Mouse (Mus musculus): ENCODE results near the gene Kctd3. TPM values are rescaled to one million over a fixed set of nuclear protein-coding genes. Genes with fewer than 3 reads are reported as not detected.

Gene Kctd3
- polyA plus RNA-seq, 1 experiment from 2014 or later, result 36.4 TPM

- Histone ChIP-seq H3K27ac (ENCODE audit: low read depth) (no peak overlapping the region), H3K4me2 (ENCODE audit: low read length) (peak overlapping the region; percentile 71), H3K4me3 (ENCODE audit: low read depth, low read length) (peak overlapping the region; percentile 98), H3K27me3 (replicated peaks; ENCODE audit: control insufficient read depth, insufficient read depth, low read length) (no peaks in the 10 kb centered on the region), H3K9me3 (ENCODE audit: control insufficient read depth, low read length) (no peaks in the 10 kb centered on the region), H3K4me1 (replicated peaks; ENCODE audit: control insufficient read depth, insufficient read depth, low read length) (peaks cover 17% of the 10 kb centered on the region), H3K9ac (ENCODE audit: low read length) (no peak overlapping the region), H3K36me3 (ENCODE audit: control insufficient read depth, insufficient read depth, low read length) (peaks cover 10% of the 10 kb centered on the region)
- WGBS, result 48% methylated on average over 5 of the region's 5 CpGs
- ATAC-seq (replicated peaks; ENCODE audit: low FRiP score, low TSS enrichment, low read depth) (0 out of 2 replicates have a peak, but pooled peaks have one; percentile 6), DNase-seq (ENCODE audit: low spot score) (no peak)
Measured at GRCm38 (mm10) chr1:189006267-189006666, 1.4 kb downstream of the Kctd3 start.

- ATAC-seq (replicated peaks; ENCODE audit: low FRiP score, low TSS enrichment, low read depth) (no peak), DNase-seq (ENCODE audit: low spot score) (no peak)
- H3K27me3 ChIP-seq (replicated peaks; ENCODE audit: control insufficient read depth, insufficient read depth, low read length), result no peaks in the 10 kb centered on the region
- H3K9ac ChIP-seq (ENCODE audit: low read length), result no peak overlapping the region
- peaks cover 17% of the 10 kb centered on the region for H3K4me1 ChIP-seq (replicated peaks; ENCODE audit: control insufficient read depth, insufficient read depth, low read length)
- no peak overlapping the region for H3K4me3 ChIP-seq (ENCODE audit: low read depth, low read length)
- WGBS, result 94% methylated on average over 1 of the region's 1 CpGs
- H3K4me2 ChIP-seq (ENCODE audit: low read length), result no peak overlapping the region
- no peaks in the 10 kb centered on the region for H3K9me3 ChIP-seq (ENCODE audit: control insufficient read depth, low read length)
- peaks cover 24% of the 10 kb centered on the region for H3K36me3 ChIP-seq (ENCODE audit: control insufficient read depth, insufficient read depth, low read length)
- H3K27ac ChIP-seq (ENCODE audit: low read depth), result no peak overlapping the region
Measured at GRCm38 (mm10) chr1:189004774-189005173, 2.9 kb downstream of the Kctd3 start.

DNA sequence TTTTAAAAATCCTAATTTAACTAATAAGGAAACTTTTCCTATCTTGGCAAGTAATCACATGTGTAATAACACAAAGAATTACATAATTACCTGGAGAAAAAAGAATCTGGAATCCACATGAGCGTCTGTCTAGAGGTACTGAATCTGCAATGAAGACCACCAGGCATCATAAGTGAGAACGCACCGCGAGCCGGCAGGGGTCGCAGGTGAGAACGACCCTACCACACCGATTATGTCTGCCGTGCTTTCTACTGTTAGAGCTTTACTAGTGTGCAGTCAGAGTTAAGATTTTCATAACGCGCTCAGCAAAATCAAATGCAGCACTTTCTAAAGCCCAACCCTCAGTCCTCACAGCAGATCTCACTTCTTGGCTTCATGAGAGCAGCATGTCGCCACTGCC is 5.8 kb downstream of the Kctd3 start:
- no peak overlapping the region for H3K4me2 ChIP-seq (ENCODE audit: low read length)
- 88% methylated on average over 12 of the region's 12 CpGs for WGBS
- no peak overlapping the region for H3K9ac ChIP-seq (ENCODE audit: low read length)
- ATAC-seq (replicated peaks; ENCODE audit: low FRiP score, low TSS enrichment, low read depth), result no peak
- peaks cover 51% of the 10 kb centered on the region for H3K36me3 ChIP-seq (ENCODE audit: control insufficient read depth, insufficient read depth, low read length)
- H3K4me1 ChIP-seq (replicated peaks; ENCODE audit: control insufficient read depth, insufficient read depth, low read length), result peaks cover 14% of the 10 kb centered on the region
- no peak for DNase-seq (ENCODE audit: low spot score)
- H3K4me3 ChIP-seq (ENCODE audit: low read depth, low read length), result no peak overlapping the region
- no peak overlapping the region for H3K27ac ChIP-seq (ENCODE audit: low read depth)
- H3K9me3 ChIP-seq (ENCODE audit: control insufficient read depth, low read length), result no peaks in the 10 kb centered on the region
- H3K27me3 ChIP-seq (replicated peaks; ENCODE audit: control insufficient read depth, insufficient read depth, low read length), result no peaks in the 10 kb centered on the region

DNA sequence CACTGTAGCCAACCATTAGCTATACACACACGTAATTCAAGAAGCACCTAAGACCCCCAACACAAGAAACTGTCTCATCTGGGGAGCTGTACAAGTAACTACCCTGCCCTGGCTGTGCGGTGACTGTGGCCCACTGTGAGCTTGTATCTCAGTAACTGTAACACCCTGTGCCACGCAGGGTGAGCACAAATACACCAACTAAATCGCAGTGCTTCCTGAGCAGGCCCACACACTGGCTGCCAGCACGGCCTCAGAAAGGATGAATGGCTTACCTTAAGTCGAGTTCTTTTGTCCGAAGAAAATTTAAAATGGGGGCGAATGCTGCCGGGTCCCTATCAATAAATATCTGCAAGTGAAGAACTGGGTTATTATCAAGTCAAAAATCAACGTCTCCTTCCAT is 7.7 kb downstream of the Kctd3 start:
- Histone ChIP-seq H3K36me3 (ENCODE audit: control insufficient read depth, insufficient read depth, low read length) (peaks cover 63% of the 10 kb centered on the region), H3K27me3 (replicated peaks; ENCODE audit: control insufficient read depth, insufficient read depth, low read length) (no peaks in the 10 kb centered on the region), H3K4me3 (ENCODE audit: low read depth, low read length) (no peak overlapping the region), H3K9me3 (ENCODE audit: control insufficient read depth, low read length) (no peaks in the 10 kb centered on the region), H3K4me1 (replicated peaks; ENCODE audit: control insufficient read depth, insufficient read depth, low read length) (no peaks in the 10 kb centered on the region), H3K9ac (ENCODE audit: low read length) (no peak overlapping the region), H3K4me2 (ENCODE audit: low read length) (no peak overlapping the region), H3K27ac (ENCODE audit: low read depth) (no peak overlapping the region)
- 90% methylated on average over 10 of the region's 10 CpGs for WGBS
- ATAC-seq (replicated peaks; ENCODE audit: low FRiP score, low TSS enrichment, low read depth) (no peak), DNase-seq (ENCODE audit: low spot score) (no peak)

DNA sequence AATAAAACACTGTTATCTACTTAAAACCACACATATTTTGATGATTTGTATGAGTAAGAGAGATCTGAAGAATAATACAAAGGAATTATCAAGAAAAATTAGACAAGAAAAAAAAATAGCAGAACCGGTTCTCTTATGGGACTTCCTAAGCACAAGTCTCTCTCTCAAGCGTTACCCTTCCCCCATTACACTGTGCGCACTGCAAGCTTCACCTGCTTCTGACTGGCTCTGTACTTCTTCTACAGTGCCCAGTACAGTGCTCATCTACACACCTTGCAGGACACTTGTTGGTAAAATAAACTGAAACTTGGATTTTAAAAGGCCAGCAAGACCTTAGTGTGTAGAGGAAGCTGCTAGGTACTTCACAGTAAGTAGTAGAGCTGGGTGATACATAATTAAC is 9.7 kb downstream of the Kctd3 start:
- no peak overlapping the region for H3K4me2 ChIP-seq (ENCODE audit: low read length)
- no peaks in the 10 kb centered on the region for H3K4me1 ChIP-seq (replicated peaks; ENCODE audit: control insufficient read depth, insufficient read depth, low read length)
- H3K9ac ChIP-seq (ENCODE audit: low read length), result no peak overlapping the region
- no peak overlapping the region for H3K4me3 ChIP-seq (ENCODE audit: low read depth, low read length)
- no peaks in the 10 kb centered on the region for H3K9me3 ChIP-seq (ENCODE audit: control insufficient read depth, low read length)
- peaks cover 74% of the 10 kb centered on the region for H3K36me3 ChIP-seq (ENCODE audit: control insufficient read depth, insufficient read depth, low read length)
- 93% methylated on average over 3 of the region's 3 CpGs for WGBS
- no peak overlapping the region for H3K27ac ChIP-seq (ENCODE audit: low read depth)
- ATAC-seq (replicated peaks; ENCODE audit: low FRiP score, low TSS enrichment, low read depth), result no peak
- no peaks in the 10 kb centered on the region for H3K27me3 ChIP-seq (replicated peaks; ENCODE audit: control insufficient read depth, insufficient read depth, low read length)
- DNase-seq (ENCODE audit: low spot score), result no peak

- Histone ChIP-seq H3K4me1 (replicated peaks; ENCODE audit: control insufficient read depth, insufficient read depth, low read length) (no peaks in the 10 kb centered on the region), H3K9me3 (ENCODE audit: control insufficient read depth, low read length) (no peaks in the 10 kb centered on the region), H3K9ac (ENCODE audit: low read length) (no peak overlapping the region), H3K4me3 (ENCODE audit: low read depth, low read length) (no peak overlapping the region), H3K36me3 (ENCODE audit: control insufficient read depth, insufficient read depth, low read length) (peaks cover 73% of the 10 kb centered on the region), H3K27me3 (replicated peaks; ENCODE audit: control insufficient read depth, insufficient read depth, low read length) (no peaks in the 10 kb centered on the region), H3K4me2 (ENCODE audit: low read length) (no peak overlapping the region), H3K27ac (ENCODE audit: low read depth) (no peak overlapping the region)
- 46% methylated on average over 4 of the region's 4 CpGs for WGBS
- ATAC-seq (replicated peaks; ENCODE audit: low FRiP score, low TSS enrichment, low read depth), result no peak
- DNase-seq (ENCODE audit: low spot score), result no peak
Measured at GRCm38 (mm10) chr1:188993218-188993617, 14.4 kb downstream of the Kctd3 start.

DNA sequence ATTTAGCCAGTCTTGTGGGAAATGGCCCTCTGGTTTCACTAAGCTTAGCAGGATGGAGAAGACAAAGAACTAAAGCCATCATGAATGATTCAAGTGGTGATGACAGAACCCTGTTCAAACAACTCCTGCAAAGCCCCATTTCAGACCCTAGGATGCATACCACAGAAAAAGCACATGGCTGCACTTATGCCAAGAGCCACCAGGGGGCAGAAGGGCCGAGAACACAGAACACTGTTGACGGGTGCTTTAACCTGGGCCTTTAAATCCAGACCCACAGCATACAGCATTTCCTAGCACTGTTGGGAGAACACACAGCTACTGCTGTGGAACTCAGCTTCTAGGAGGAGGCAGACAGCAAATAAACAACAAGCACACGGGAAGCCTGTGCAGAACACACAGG is 27.6 kb downstream of the Kctd3 start:
- ATAC-seq (replicated peaks; ENCODE audit: low FRiP score, low TSS enrichment, low read depth) (no peak), DNase-seq (ENCODE audit: low spot score) (peak; percentile 81)
- Histone ChIP-seq H3K9me3 (ENCODE audit: control insufficient read depth, low read length) (no peaks in the 10 kb centered on the region), H3K27ac (ENCODE audit: low read depth) (no peak overlapping the region), H3K36me3 (ENCODE audit: control insufficient read depth, insufficient read depth, low read length) (peaks cover 94% of the 10 kb centered on the region), H3K4me1 (replicated peaks; ENCODE audit: control insufficient read depth, insufficient read depth, low read length) (no peaks in the 10 kb centered on the region), H3K9ac (ENCODE audit: low read length) (no peak overlapping the region), H3K4me3 (ENCODE audit: low read depth, low read length) (no peak overlapping the region), H3K4me2 (ENCODE audit: low read length) (no peak overlapping the region), H3K27me3 (replicated peaks; ENCODE audit: control insufficient read depth, insufficient read depth, low read length) (no peaks in the 10 kb centered on the region)
- whole genome bisulfite sequencing, result 22% methylated on average over 3 of the region's 3 CpGs

- H3K4me3 ChIP-seq (ENCODE audit: low read depth, low read length), result no peak overlapping the region
- H3K4me1 ChIP-seq (replicated peaks; ENCODE audit: control insufficient read depth, insufficient read depth, low read length), result no peaks in the 10 kb centered on the region
- H3K9me3 ChIP-seq (ENCODE audit: control insufficient read depth, low read length), result no peaks in the 10 kb centered on the region
- WGBS, result 88% methylated on average over 16 of the region's 16 CpGs
- H3K27ac ChIP-seq (ENCODE audit: low read depth), result no peak overlapping the region
- ATAC-seq (replicated peaks; ENCODE audit: low FRiP score, low TSS enrichment, low read depth) (no peak; the same call in 1 of the 2 replicates), DNase-seq (ENCODE audit: low spot score) (no peak)
- no peak overlapping the region for H3K9ac ChIP-seq (ENCODE audit: low read length)
- no peak overlapping the region for H3K4me2 ChIP-seq (ENCODE audit: low read length)
- no peaks in the 10 kb centered on the region for H3K27me3 ChIP-seq (replicated peaks; ENCODE audit: control insufficient read depth, insufficient read depth, low read length)
- H3K36me3 ChIP-seq (ENCODE audit: control insufficient read depth, insufficient read depth, low read length), result peaks cover 94% of the 10 kb centered on the region
Measured at GRCm38 (mm10) chr1:188973926-188974325, 33.7 kb downstream of the Kctd3 start.

DNA sequence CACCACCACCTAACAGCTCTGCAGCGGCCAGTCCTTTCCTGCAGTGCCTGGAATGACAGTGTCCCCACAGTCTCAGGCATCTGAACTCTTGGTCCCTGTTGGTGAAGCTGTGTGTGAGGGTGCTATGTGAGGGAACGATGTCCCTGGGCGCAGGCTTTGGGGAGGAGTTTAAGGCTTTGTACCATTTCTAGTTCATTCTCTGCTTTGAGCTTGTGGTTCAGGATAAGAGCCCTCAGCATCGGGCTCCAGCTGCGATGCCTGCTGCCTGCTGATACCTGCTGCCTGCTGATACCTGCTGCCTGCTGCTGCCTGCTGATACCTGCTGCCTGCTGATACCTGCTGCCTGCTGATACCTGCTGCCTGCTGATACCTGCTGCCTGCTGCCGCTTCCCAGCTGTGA is 34.6 kb downstream of the Kctd3 start:
- Histone ChIP-seq H3K4me3 (ENCODE audit: low read depth, low read length) (no peak overlapping the region), H3K9me3 (ENCODE audit: control insufficient read depth, low read length) (no peaks in the 10 kb centered on the region), H3K27me3 (replicated peaks; ENCODE audit: control insufficient read depth, insufficient read depth, low read length) (no peaks in the 10 kb centered on the region), H3K27ac (ENCODE audit: low read depth) (no peak overlapping the region), H3K9ac (ENCODE audit: low read length) (no peak overlapping the region), H3K4me1 (replicated peaks; ENCODE audit: control insufficient read depth, insufficient read depth, low read length) (no peaks in the 10 kb centered on the region), H3K4me2 (ENCODE audit: low read length) (no peak overlapping the region), H3K36me3 (ENCODE audit: control insufficient read depth, insufficient read depth, low read length) (peaks cover 93% of the 10 kb centered on the region)
- WGBS, result 96% methylated on average over 6 of the region's 6 CpGs
- DNase-seq (ENCODE audit: low spot score) (no peak), ATAC-seq (replicated peaks; ENCODE audit: low FRiP score, low TSS enrichment, low read depth) (no peak)

Data from intestine, embryonic 14.5 days (tissue).